Mouse (Mus musculus) stomach, postnatal 0 days (tissue): Measurements from ENCODE around the gene Fzd5.

ENCODE experiments used
- CTCF ChIP-seq: IDR thresholded peaks from 2 replicates; pipeline ENCODE4 v1.5.1; 2016; ENCODE audit warnings: antibody characterized with exemption, low read depth, mild to moderate bottlenecking, moderate library complexity
- EP300 ChIP-seq: optimal IDR thresholded peaks from 2 replicates; pipeline ENCODE3; 2016; ENCODE audit warnings: antibody characterized with exemption

DNA sequence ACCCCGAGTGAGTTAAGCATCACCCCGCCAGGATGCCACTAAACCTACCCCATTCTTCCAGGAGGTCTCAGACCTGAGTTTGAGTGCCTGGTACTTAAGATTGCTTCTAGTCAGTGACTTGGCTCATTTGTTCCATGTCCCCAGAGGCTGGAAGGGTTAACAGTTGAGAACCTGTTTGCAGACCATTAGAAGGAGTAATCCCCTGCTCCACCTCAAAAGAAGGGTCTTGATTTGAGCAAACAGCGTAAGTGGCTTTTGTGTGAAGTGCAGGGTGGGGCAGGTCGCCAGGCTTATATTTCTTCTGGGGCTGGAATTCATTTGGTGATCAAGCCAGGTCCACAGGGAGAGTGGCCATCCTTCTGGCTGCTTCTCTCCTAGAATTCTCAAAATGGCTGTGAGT, 35.8 kb upstream of the Fzd5 start:
- no peak for TF ChIP-seq CTCF
- no peak for TF ChIP-seq EP300
